Mouse (Mus musculus) left cerebral cortex, adult 11 months (tissue): ENCODE data around the gene Elfn2.

ENCODE experiments used
- DNase-seq: peaks from one replicate; pipeline ENCODE4 v3.0.0; 2022; ENCODE audit warnings: low spot score

The Elfn2 gene

GRCm38 (mm10) chr15:78718290-78719250 is at the start of gene Elfn2:
Gene Elfn2 (minus strand): TSS chr15:78718771.
- DNase-seq = no peak

GRCm38 (mm10) chr15:78763704-78764103 is 45.1 kb upstream of the Elfn2 start:
- DNase-seq = no peak

GRCm38 (mm10) chr15:78763210-78763609 is 44.6 kb upstream of the Elfn2 start:
- no peak for DNase-seq

- DNase-seq = no peak
Measured at GRCm38 (mm10) chr15:78761112-78761511, 42.5 kb upstream of the Elfn2 start.

GRCm38 (mm10) chr15:78758132-78758531 is 39.6 kb upstream of the Elfn2 start:
- no peak for DNase-seq

- DNase-seq = no peak
Measured at GRCm38 (mm10) chr15:78755966-78756725, 37.6 kb upstream of the Elfn2 start.

GRCm38 (mm10) chr15:78755226-78755625 is 36.7 kb upstream of the Elfn2 start:
- DNase-seq = no peak

- DNase-seq = no peak
Measured at GRCm38 (mm10) chr15:78754144-78754543, 35.6 kb upstream of the Elfn2 start.

- no peak for DNase-seq
Measured at GRCm38 (mm10) chr15:78752991-78753390, 34.4 kb upstream of the Elfn2 start.

GRCm38 (mm10) chr15:78750608-78751350 is 32.2 kb upstream of the Elfn2 start:
- no peak for DNase-seq

- no peak for DNase-seq
Measured at GRCm38 (mm10) chr15:78749855-78750254, 31.3 kb upstream of the Elfn2 start.

GRCm38 (mm10) chr15:78744206-78744605 is 25.6 kb upstream of the Elfn2 start:
- peak; percentile 72 for DNase-seq

GRCm38 (mm10) chr15:78742831-78743230 is 24.3 kb upstream of the Elfn2 start:
- DNase-seq = no peak

- no peak for DNase-seq
Measured at GRCm38 (mm10) chr15:78740662-78741061, 22.1 kb upstream of the Elfn2 start.

- DNase-seq = no peak
Measured at GRCm38 (mm10) chr15:78737146-78737545, 18.6 kb upstream of the Elfn2 start.

- no peak for DNase-seq
Measured at GRCm38 (mm10) chr15:78736681-78737100, 18.1 kb upstream of the Elfn2 start.

- DNase-seq = no peak
Measured at GRCm38 (mm10) chr15:78736181-78736579, 17.6 kb upstream of the Elfn2 start.

- no peak for DNase-seq
Measured at GRCm38 (mm10) chr15:78735431-78736180, 17.0 kb upstream of the Elfn2 start.

GRCm38 (mm10) chr15:78731830-78732229 is 13.3 kb upstream of the Elfn2 start:
- no peak for DNase-seq

GRCm38 (mm10) chr15:78730315-78731049 is 11.9 kb upstream of the Elfn2 start:
- no peak for DNase-seq

- no peak for DNase-seq
Measured at GRCm38 (mm10) chr15:78726697-78727096, 8.1 kb upstream of the Elfn2 start.
